Mouse (Mus musculus) myocyte (in vitro differentiated cells): ENCODE results near the gene Sh3pxd2a. TPM values are rescaled to one million over a fixed set of nuclear protein-coding genes. Genes with fewer than 3 reads are reported as not detected.

Experiments
- H3K27me3 ChIP-seq: one replicate; pipeline ENCODE4 v1.6.1; 2011; ENCODE audit not compliant: control insufficient read depth, insufficient read depth, insufficient read length
- H3K36me3 ChIP-seq: one replicate; pipeline ENCODE4 v1.6.1; 2011; ENCODE audit not compliant: control insufficient read depth, insufficient read depth
- H3K4me2 ChIP-seq: one replicate; pipeline ENCODE4 v1.6.1; 2011; ENCODE audit warnings: low read depth, control low read depth
- H3K4me3 ChIP-seq: one replicate; pipeline ENCODE4 v1.5.1; 2011; ENCODE audit warnings: mild to moderate bottlenecking, control low read depth, moderate library complexity
- H3K79me2 ChIP-seq: one replicate; pipeline ENCODE4 v1.6.1; 2011; ENCODE audit not compliant: control insufficient read depth, insufficient read depth
- H3ac ChIP-seq: one replicate; pipeline ENCODE4 v1.6.1; 2011; ENCODE audit not compliant: control insufficient read depth, insufficient read length
- CEBPB ChIP-seq: IDR thresholded peaks from 2 replicates; pipeline ENCODE4 v1.6.1; 2011; ENCODE audit warnings: mild to moderate bottlenecking, moderate library complexity; ENCODE audit not compliant: poor library complexity, insufficient read depth, severe bottlenecking
- E2F4 ChIP-seq: IDR thresholded peaks from one replicate; pipeline ENCODE4 v1.6.1; 2011; ENCODE audit warnings: mild to moderate bottlenecking, control low read depth, moderate library complexity; ENCODE audit not compliant: insufficient read depth
- MAX ChIP-seq: IDR thresholded peaks from one replicate; pipeline ENCODE4 v1.6.1; 2011; ENCODE audit warnings: low read depth, mild to moderate bottlenecking, control low read depth
- MYOD1 ChIP-seq, 3 experiments: IDR thresholded peaks; one replicate each; pipeline ENCODE4 v1.6.1; 2011; ENCODE audit warnings: control low read depth in 2 of 3, low read depth in 2 of 3, mild to moderate bottlenecking in 2 of 3, moderate library complexity in 1 of 3; ENCODE audit not compliant: insufficient read length in 2 of 3, control insufficient read depth in 1 of 3
- MYOG ChIP-seq, 3 experiments: IDR thresholded peaks; one replicate each; pipeline ENCODE4 v1.6.1; 2011; ENCODE audit warnings: control low read depth in 2 of 3, low read depth in 2 of 3, mild to moderate bottlenecking in 2 of 3; ENCODE audit not compliant: insufficient read length in 2 of 3, control insufficient read depth in 1 of 3, insufficient read depth in 1 of 3
- POLR2A ChIP-seq: IDR thresholded peaks from one replicate; pipeline ENCODE4 v1.6.1; 2011; ENCODE audit warnings: low read depth, mild to moderate bottlenecking, control low read depth, moderate library complexity; ENCODE audit not compliant: insufficient read length
- POLR2AphosphoS2 ChIP-seq: IDR thresholded peaks from one replicate; pipeline ENCODE4 v1.6.1; 2011; ENCODE audit warnings: low read depth, control low read depth; ENCODE audit not compliant: insufficient read length
- REST ChIP-seq: IDR thresholded peaks from one replicate; pipeline ENCODE4 v1.6.1; 2011; ENCODE audit warnings: mild to moderate bottlenecking, control low read depth, moderate library complexity; ENCODE audit not compliant: insufficient read depth, insufficient read length
- SRF ChIP-seq: IDR thresholded peaks from one replicate; pipeline ENCODE4 v1.6.1; 2011; ENCODE audit warnings: low read depth; ENCODE audit not compliant: control insufficient read depth, insufficient read length
- TCF12 ChIP-seq: IDR thresholded peaks from one replicate; pipeline ENCODE4 v1.6.1; 2011; ENCODE audit warnings: mild to moderate bottlenecking, control low read depth; ENCODE audit not compliant: poor library complexity, insufficient read depth, severe bottlenecking
- TCF3 ChIP-seq: IDR thresholded peaks from one replicate; pipeline ENCODE4 v1.6.1; 2011; ENCODE audit warnings: low read depth, control low read depth; ENCODE audit not compliant: insufficient read length
- USF1 ChIP-seq: IDR thresholded peaks from one replicate; pipeline ENCODE4 v1.6.1; 2011; ENCODE audit warnings: low read depth, mild to moderate bottlenecking, control low read depth, moderate library complexity
- polyA plus RNA-seq: library from polyadenylated mRNA; unstranded; fragments of >200 nt; fragmentation: generic; extraction: Trizol; gene quantifications from one replicate; pipeline ENCODE4 v1.2.1, GENCODE M21; 2012; ENCODE audit warnings: missing spikeins

The Sh3pxd2a gene
- polyA plus RNA-seq, 1 experiment = 59.5 TPM

DNA sequence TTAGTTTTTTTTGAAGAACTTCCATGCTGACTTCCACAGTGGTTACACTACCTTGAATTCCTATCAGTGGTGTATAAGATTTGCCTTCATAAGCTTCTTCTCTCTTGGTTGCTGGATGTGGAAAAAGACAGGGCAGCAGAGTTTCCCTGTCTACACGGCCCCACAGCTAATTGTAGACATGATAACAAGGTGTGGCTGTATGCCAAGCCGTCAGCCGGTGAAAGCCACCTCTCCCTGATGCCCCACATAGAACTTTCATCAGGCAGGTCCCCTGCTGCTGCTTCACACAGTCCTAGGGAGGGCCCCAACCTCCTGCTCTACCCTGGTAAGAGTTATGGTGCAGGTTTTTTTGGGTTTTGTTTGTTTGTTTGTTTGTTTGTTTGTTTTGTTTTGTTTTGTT, 4.5 kb upstream of the Sh3pxd2a start:
- H3ac ChIP-seq = no peak overlapping the region
- H3K36me3 ChIP-seq = no peaks in the 10 kb centered on the region
- TF ChIP-seq REST = no peak
- no peak for TF ChIP-seq MYOG (IDR thresholded peaks at IDR 0.05; ENCODE audit: control insufficient read depth in 1 of 3, insufficient read depth in 1 of 3, insufficient read length in 2 of 3, low read depth in 2 of 3)
- TF ChIP-seq CEBPB = no peak
- TF ChIP-seq MYOD1 (IDR thresholded peaks at IDR 0.05; ENCODE audit: control insufficient read depth in 1 of 3, insufficient read length in 2 of 3, low read depth in 2 of 3) = no peak
- no peak for TF ChIP-seq POLR2A
- no peak for TF ChIP-seq E2F4
- TF ChIP-seq SRF = no peak
- no peak for TF ChIP-seq MAX
- no peak for TF ChIP-seq TCF12
- no peak for TF ChIP-seq POLR2AphosphoS2
- no peak for TF ChIP-seq USF1
- TF ChIP-seq TCF3 = no peak
- H3K27me3 ChIP-seq = no peaks in the 10 kb centered on the region
- H3K79me2 ChIP-seq = no peaks in the 10 kb centered on the region
- no peak overlapping the region for H3K4me3 ChIP-seq
- no peak overlapping the region for H3K4me2 ChIP-seq

GRCm38 (mm10) chr19:47466775-47467174, 2.6 kb upstream of the Sh3pxd2a start:
- TF ChIP-seq POLR2AphosphoS2 (no peak), TCF12 (no peak), SRF (no peak), USF1 (no peak), CEBPB (no peak), REST (no peak), MAX (no peak), MYOG (IDR thresholded peaks at IDR 0.05; ENCODE audit: control insufficient read depth in 1 of 3, insufficient read depth in 1 of 3, insufficient read length in 2 of 3, low read depth in 2 of 3) (no peak), E2F4 (no peak), MYOD1 (IDR thresholded peaks at IDR 0.05; ENCODE audit: control insufficient read depth in 1 of 3, insufficient read length in 2 of 3, low read depth in 2 of 3) (no peak), TCF3 (no peak), POLR2A (no peak)
- H3ac ChIP-seq = no peak overlapping the region

GRCm38 (mm10) chr19:47465467-47465866, 1.3 kb upstream of the Sh3pxd2a start:
- no peak for TF ChIP-seq POLR2A
- TF ChIP-seq MYOG (IDR thresholded peaks at IDR 0.05; ENCODE audit: control insufficient read depth in 1 of 3, insufficient read depth in 1 of 3, insufficient read length in 2 of 3, low read depth in 2 of 3) = no peak
- TF ChIP-seq USF1 = no peak
- no peak for TF ChIP-seq E2F4
- TF ChIP-seq REST = no peak
- no peak for TF ChIP-seq CEBPB
- TF ChIP-seq MYOD1 (IDR thresholded peaks at IDR 0.05; ENCODE audit: control insufficient read depth in 1 of 3, insufficient read length in 2 of 3, low read depth in 2 of 3) = no peak
- peak overlapping the region; percentile 98 for H3K4me3 ChIP-seq

More at GRCm38 (mm10) chr19:47466775-47467174, 2.6 kb upstream of the Sh3pxd2a start:
- H3K36me3 ChIP-seq = no peaks in the 10 kb centered on the region
- no peak overlapping the region for H3K4me2 ChIP-seq
- H3K79me2 ChIP-seq = peaks cover 18% of the 10 kb centered on the region
- H3K4me3 ChIP-seq = no peak overlapping the region
- no peaks in the 10 kb centered on the region for H3K27me3 ChIP-seq

GRCm38 (mm10) chr19:47463636-47464303, 431 bp downstream of the Sh3pxd2a start:
- TF ChIP-seq REST (no peak), TCF12 (no peak), MYOG (IDR thresholded peaks at IDR 0.05; ENCODE audit: control insufficient read depth in 1 of 3, insufficient read depth in 1 of 3, insufficient read length in 2 of 3, low read depth in 2 of 3) (peak in 1 of 3 experiments; percentile 45)

More at GRCm38 (mm10) chr19:47465467-47465866, 1.3 kb upstream of the Sh3pxd2a start:
- no peak overlapping the region for H3ac ChIP-seq
- H3K4me2 ChIP-seq = no peak overlapping the region
- H3K79me2 ChIP-seq = peaks cover 31% of the 10 kb centered on the region
- no peaks in the 10 kb centered on the region for H3K36me3 ChIP-seq
- no peaks in the 10 kb centered on the region for H3K27me3 ChIP-seq

GRCm38 (mm10) chr19:47463206-47463605, 995 bp downstream of the Sh3pxd2a start:
- TF ChIP-seq MYOD1 (IDR thresholded peaks at IDR 0.05; ENCODE audit: control insufficient read depth in 1 of 3, insufficient read length in 2 of 3, low read depth in 2 of 3) = no peak
- TF ChIP-seq REST = no peak
- TF ChIP-seq E2F4 = no peak
- no peak for TF ChIP-seq USF1
- no peak for TF ChIP-seq CEBPB
- TF ChIP-seq MAX = no peak
- TF ChIP-seq TCF12 = no peak
- no peak for TF ChIP-seq TCF3
- TF ChIP-seq POLR2A = no peak
- no peak for TF ChIP-seq MYOG (IDR thresholded peaks at IDR 0.05; ENCODE audit: control insufficient read depth in 1 of 3, insufficient read depth in 1 of 3, insufficient read length in 2 of 3, low read depth in 2 of 3)
- no peak for TF ChIP-seq SRF
- TF ChIP-seq POLR2AphosphoS2 = no peak
- H3K36me3 ChIP-seq = no peaks in the 10 kb centered on the region
- H3ac ChIP-seq = peak overlapping the region; percentile 82
- peak overlapping the region; percentile 98 for H3K4me2 ChIP-seq
- peak overlapping the region; percentile 98 for H3K4me3 ChIP-seq
- no peaks in the 10 kb centered on the region for H3K27me3 ChIP-seq
- H3K79me2 ChIP-seq = peaks cover 38% of the 10 kb centered on the region

More at GRCm38 (mm10) chr19:47463636-47464303, 431 bp downstream of the Sh3pxd2a start:
- peak overlapping the region; percentile 82 for H3ac ChIP-seq
- H3K27me3 ChIP-seq = no peaks in the 10 kb centered on the region
- peak overlapping the region; percentile 98 for H3K4me3 ChIP-seq
- no peaks in the 10 kb centered on the region for H3K36me3 ChIP-seq
- H3K4me2 ChIP-seq = peak overlapping the region; percentile 98
- peaks cover 38% of the 10 kb centered on the region for H3K79me2 ChIP-seq
